Mouse (Mus musculus) heart, postnatal 4 days (tissue): ENCODE data around the gene Cog8. TPM values are rescaled to one million over a fixed set of nuclear protein-coding genes. Genes with fewer than 3 reads are reported as not detected.
"Not testable (repeated sequence)": the region's sequence is repeated elsewhere in the genome, so short reads cannot be mapped to it uniquely, and the experiment has no call there.

Experiments
- DNase-seq: peaks from one replicate; pipeline ENCODE4 v3.0.0; 2021
- microRNA-seq, 2 experiments: library from miRNA; unstranded; fragments of <30 nt; microRNA quantifications; one replicate each; pipeline ENCODE4 v1.2.0; 2021 to 2022
- total RNA-seq, 2 experiments: library from RNA; stranded (reverse); gene quantifications; 2 replicates each; pipeline ENCODE4 v1.2.3; 2021

Cog8 gene
- total RNA-seq, 2 experiments from 2014 or later = 16.9 to 18.3 TPM

- no peak for DNase-seq
Measured at GRCm38 (mm10) chr8:107040632-107041031, 15.9 kb downstream of the Cog8 start.

- peak; percentile 20 for DNase-seq
Measured at GRCm38 (mm10) chr8:107036626-107037025, 19.9 kb downstream of the Cog8 start.

- DNase-seq = no peak
Measured at GRCm38 (mm10) chr8:107035641-107036040, 20.8 kb downstream of the Cog8 start.

- DNase-seq = not testable (repeated sequence)
Measured at GRCm38 (mm10) chr8:107033609-107034008, 22.9 kb downstream of the Cog8 start.

GRCm38 (mm10) chr8:107031577-107032090 is 24.9 kb downstream of the Cog8 start:
- no peak for DNase-seq

GRCm38 (mm10) chr8:107030650-107031576 is 25.6 kb downstream of the Cog8 start, which contains the start of gene Vps4a:
Vps4a (plus strand) TSS chr8:107031222.
- peak; percentile 98 for DNase-seq

- no peak for DNase-seq
Measured at GRCm38 (mm10) chr8:107030058-107030457, 26.4 kb downstream of the Cog8 start.

GRCm38 (mm10) chr8:107029310-107029709 is 27.2 kb downstream of the Cog8 start:
- no peak for DNase-seq

- no peak for DNase-seq
Measured at GRCm38 (mm10) chr8:107023479-107023878, 33.0 kb downstream of the Cog8 start.

- DNase-seq = no peak
Measured at GRCm38 (mm10) chr8:107014915-107015314, 41.6 kb downstream of the Cog8 start.

- no peak for DNase-seq
Measured at GRCm38 (mm10) chr8:107012666-107013065, 43.8 kb downstream of the Cog8 start.

GRCm38 (mm10) chr8:107007795-107008194 is 48.7 kb downstream of the Cog8 start:
- no peak for DNase-seq

GRCm38 (mm10) chr8:107002532-107002931 is 54.0 kb downstream of the Cog8 start:
- peak; percentile 95 for DNase-seq

GRCm38 (mm10) chr8:106999068-106999467 is 57.4 kb downstream of the Cog8 start:
- peak; percentile 72 for DNase-seq

GRCm38 (mm10) chr8:106997416-106997815 is 59.1 kb downstream of the Cog8 start:
- no peak for DNase-seq

- not testable (repeated sequence) for DNase-seq
Measured at GRCm38 (mm10) chr8:106996339-106996738, 60.1 kb downstream of the Cog8 start.

Small RNA genes lying within 50 kb of the gene (microRNA-seq; reads per million reads assigned to microRNA genes)
- gene Mir7075 = 0.69 to 2.5 reads per million in 2 experiments

Other genes with a start within 250 kb of the Cog8 start
- 1 to 10 TPM; 1.3 to 2.4 TPM for gene Has3, start 186.4 kb downstream of the Cog8 start, total RNA-seq
- 10 to 100 TPM; 25.1 to 30.1 TPM for gene Utp4, start 163.1 kb downstream of the Cog8 start, total RNA-seq
- 10 to 100 TPM; 26.5 to 27.5 TPM for gene Sntb2, start 120.9 kb downstream of the Cog8 start, total RNA-seq
- 10 to 100 TPM; 54.2 to 59.1 TPM for gene Vps4a, start 25.5 kb downstream of the Cog8 start, total RNA-seq
- gene Pdf, start 8.1 kb downstream of the Cog8 start, total RNA-seq = 10 to 100 TPM; 39.0 TPM
- 10 to 100 TPM; 37.4 to 41.1 TPM for gene Nip7, start 188 bp upstream of the Cog8 start, total RNA-seq
- not detected for gene Tmed6, start 9.0 kb upstream of the Cog8 start, total RNA-seq
- 10 to 100 TPM; 20.2 to 25.1 TPM for gene Terf2, start 39.9 kb upstream of the Cog8 start, total RNA-seq
- 10 to 100 TPM; 55.6 to 59.6 TPM for gene Cyb5b, start 94.0 kb upstream of the Cog8 start, total RNA-seq
- gene Nfat5, start 236.8 kb upstream of the Cog8 start, total RNA-seq = 10 to 100 TPM; 46.5 to 49.4 TPM